Mouse (Mus musculus): ENCODE results near the gene Gm20850. TPM values are rescaled to one million over a fixed set of nuclear protein-coding genes. Genes with fewer than 3 reads are reported as not detected.
"Not testable (repeated sequence)": the region's sequence is repeated elsewhere in the genome, so short reads cannot be mapped to it uniquely, and the experiment has no call there.

The Gm20850 gene
- total RNA-seq (2021): not detected
- long read RNA-seq, experiment 1: 0 reads
- long read RNA-seq, experiment 2: 0 reads

- H3K27ac ChIP-seq; DNase-seq; H3K4me3 ChIP-seq; intact Hi-C loops (cut with DNase I): not testable (repeated sequence)
These were observed at the start of gene Gm20850 for GRCm38 (mm10) chrY:75715022-75715421. TSS of gene Gm20850 (plus strand) at chrY:75715322.
